Mouse (Mus musculus): ENCODE measurements around the gene Vps37b.

DNA sequence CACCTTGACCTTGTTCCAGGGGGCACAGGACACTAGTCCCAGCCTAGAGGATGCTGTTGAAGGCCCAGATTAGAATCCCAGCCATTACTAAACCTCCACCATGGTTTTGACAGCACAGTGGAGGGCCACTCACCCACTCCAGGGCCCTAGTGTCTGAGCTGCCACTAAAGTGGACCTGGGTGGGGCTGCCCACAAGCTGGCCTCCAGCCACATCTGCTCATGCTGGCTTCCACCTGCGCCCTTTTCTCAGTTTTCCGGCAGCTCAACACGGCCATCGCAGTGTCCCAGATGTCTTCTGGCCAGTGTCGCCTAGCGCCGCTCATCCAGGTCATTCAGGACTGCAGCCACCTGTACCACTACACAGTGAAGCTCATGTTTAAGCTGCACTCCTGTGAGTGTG lies 37.6 kb downstream of the Vps37b start:
- TF ChIP-seq CTCF (IDR thresholded peaks at IDR 0.05; ENCODE audit: low read depth), result no peak
- TF ChIP-seq EP300 (IDR thresholded peaks at IDR 0.05; ENCODE audit: low read depth), result no peak
